Mouse (Mus musculus) liver, embryonic 14.5 days (tissue): ENCODE results near the gene Fbrs.

Experiments used
- CTCF ChIP-seq: IDR thresholded peaks from 2 replicates; pipeline ENCODE4 v1.5.1; 2016; ENCODE audit warnings: antibody characterized with exemption, low read depth, control low read depth
- EP300 ChIP-seq: IDR thresholded peaks from 2 replicates; pipeline ENCODE4 v1.6.1; 2016; ENCODE audit warnings: antibody characterized with exemption, low read depth

- TF ChIP-seq EP300 (no peak), CTCF (no peak)
These were observed 29.0 kb upstream of the Fbrs start for GRCm38 (mm10) chr7:127449966-127450365.
